ENCODE assay signal across 8 mouse cellular contexts in genomic region chr10:80826151-80827062, GRCm38 (mm10). TPM values are rescaled to one million over a fixed set of nuclear protein-coding genes. Genes with fewer than 3 reads are reported as not detected.
DNase-seq lines count a peak whose midpoint lies in the region; ATAC-seq lines count a peak whose summit lies in the region.

Gene Oaz1, plus strand, starts transcription at chr10:80826656.

- peak within 1 kb of the TSS; percentile 95 for H3K9ac ChIP-seq in heart, embryonic 13.5 days
- peak within 1 kb of the TSS; percentile 95 for H3K9ac ChIP-seq in liver, embryonic 12.5 days
- peak within 1 kb of the TSS; percentile 96 for H3K9ac ChIP-seq in stomach, embryonic 15.5 days

- under 1% methylated on average over 74 of the region's 82 CpGs for WGBS in heart, embryonic 13.5 days
- WGBS in liver, embryonic 12.5 days (ENCODE audit: insufficient replicate concordance) = under 1% methylated on average over 77 of the region's 82 CpGs
- WGBS in stomach, embryonic 15.5 days = under 1% methylated on average over 81 of the region's 82 CpGs

- peak within 1 kb of the TSS; percentile 98 for H3K4me3 ChIP-seq in brown adipose tissue, adult 24 weeks (ENCODE audit: insufficient read depth, low read depth, low read length)
- H3K4me3 ChIP-seq in heart, embryonic 13.5 days = peak within 1 kb of the TSS; percentile 80
- peak within 1 kb of the TSS; percentile 84 for H3K4me3 ChIP-seq in liver, embryonic 12.5 days
- peak within 1 kb of the TSS; percentile 74 for H3K4me3 ChIP-seq in stomach, embryonic 15.5 days (replicated peaks)

- H3K27me3 ChIP-seq in heart, embryonic 13.5 days (replicated peaks) = no peaks in the 10 kb centered on the region
- H3K27me3 ChIP-seq in liver, embryonic 12.5 days (replicated peaks) = no peaks in the 10 kb centered on the region
- H3K27me3 ChIP-seq in stomach, embryonic 15.5 days (replicated peaks) = no peaks in the 10 kb centered on the region

- H3K36me3 ChIP-seq in heart, embryonic 13.5 days = peaks cover 30% of the 10 kb centered on the region
- H3K36me3 ChIP-seq in liver, embryonic 12.5 days = peaks cover 34% of the 10 kb centered on the region
- H3K36me3 ChIP-seq in stomach, embryonic 15.5 days = peaks cover 15% of the 10 kb centered on the region

- H3K9me3 ChIP-seq in heart, embryonic 13.5 days = no peaks in the 10 kb centered on the region
- H3K9me3 ChIP-seq in liver, embryonic 12.5 days (replicated peaks) = no peaks in the 10 kb centered on the region
- H3K9me3 ChIP-seq in stomach, embryonic 15.5 days = no peaks in the 10 kb centered on the region

- H3K27ac ChIP-seq in brown adipose tissue, adult 24 weeks (replicated peaks; ENCODE audit: low read depth, low read length) = peak within 1 kb of the TSS; percentile 92
- H3K27ac ChIP-seq in heart, embryonic 13.5 days (replicated peaks) = peak within 1 kb of the TSS; percentile 93
- peak within 1 kb of the TSS; percentile 96 for H3K27ac ChIP-seq in liver, embryonic 12.5 days
- peak within 1 kb of the TSS; percentile 93 for H3K27ac ChIP-seq in stomach, embryonic 15.5 days

- ATAC-seq in heart, embryonic 13.5 days (ENCODE audit: extremely low read depth, insufficient number of reproducible peaks, low FRiP score, low TSS enrichment) = peak; percentile 95
- peak; percentile 94 for ATAC-seq in liver, embryonic 12.5 days
- peak; percentile 97 for ATAC-seq in stomach, embryonic 15.5 days (ENCODE audit: insufficient read depth, low FRiP score, low read depth)

- H3K4me1 ChIP-seq in brown adipose tissue, adult 24 weeks (ENCODE audit: control insufficient read depth, insufficient read depth, insufficient read length, low read length) = no peaks in the 10 kb centered on the region; the same call in 1 of the 2 replicates
- peaks cover 40% of the 10 kb centered on the region for H3K4me1 ChIP-seq in heart, embryonic 13.5 days
- H3K4me1 ChIP-seq in liver, embryonic 12.5 days = peaks cover 82% of the 10 kb centered on the region
- peaks cover 34% of the 10 kb centered on the region for H3K4me1 ChIP-seq in stomach, embryonic 15.5 days

- peak; percentile 99 for DNase-seq in CD4-positive, CD25-positive, alpha-beta regulatory T cell, adult 2 months (ENCODE audit: low read depth, low spot score)
- peak; percentile 98 for DNase-seq in fat pad, adult 2 months (ENCODE audit: extremely low read depth, low read depth, low spot score)
- DNase-seq in kidney, postnatal 10 days = peak; percentile 99
- DNase-seq in natural killer cell, adult 2 months (ENCODE audit: low spot score in 2 of 2) = peak; percentile 99

- peak within 1 kb of the TSS; percentile 91 for H3K4me2 ChIP-seq in heart, embryonic 13.5 days
- H3K4me2 ChIP-seq in liver, embryonic 12.5 days = peak within 1 kb of the TSS; percentile 94
- peak within 1 kb of the TSS; percentile 94 for H3K4me2 ChIP-seq in stomach, embryonic 15.5 days

RNA-seq across cellular contexts. Expression of gene Oaz1, which starts in this region (rescaled TPM):
- 447 and 892 TPM in 2 replicates for polyA plus RNA-seq in brown adipose tissue, adult 24 weeks (2012; ENCODE audit: insufficient read depth, insufficient read length, missing spikeins)
- 2,053 and 2,109 TPM in 2 replicates for polyA plus RNA-seq in heart, embryonic 13.5 days (2015; fragmentation: Nextera tagmentation; extraction: Ambion mirVana)
- polyA plus RNA-seq in liver, embryonic 12.5 days (2016; fragmentation: Nextera tagmentation; extraction: Ambion mirVana) = 1,528 and 1,635 TPM in 2 replicates
- polyA plus RNA-seq in stomach, embryonic 15.5 days (2015; fragmentation: Nextera tagmentation; extraction: Ambion mirVana) = 1,556 and 1,602 TPM in 2 replicates

Comparison
In these comparisons a context has a peak if more than half of its experiments do, and no peak if none do; other contexts are left out.
1. Peak in every context shown above with its lines: DNase-seq, ATAC-seq, H3K4me3 ChIP-seq and H3K27ac ChIP-seq.